Mouse (Mus musculus): ENCODE results near the gene Ap1ar. TPM values are rescaled to one million over a fixed set of nuclear protein-coding genes. Genes with fewer than 3 reads are reported as not detected.
"Not testable (repeated sequence)": the region's sequence is repeated elsewhere in the genome, so short reads cannot be mapped to it uniquely, and the experiment has no call there.

The Ap1ar gene
- polyA plus RNA-seq, 1 experiment: 69.3 TPM

DNA sequence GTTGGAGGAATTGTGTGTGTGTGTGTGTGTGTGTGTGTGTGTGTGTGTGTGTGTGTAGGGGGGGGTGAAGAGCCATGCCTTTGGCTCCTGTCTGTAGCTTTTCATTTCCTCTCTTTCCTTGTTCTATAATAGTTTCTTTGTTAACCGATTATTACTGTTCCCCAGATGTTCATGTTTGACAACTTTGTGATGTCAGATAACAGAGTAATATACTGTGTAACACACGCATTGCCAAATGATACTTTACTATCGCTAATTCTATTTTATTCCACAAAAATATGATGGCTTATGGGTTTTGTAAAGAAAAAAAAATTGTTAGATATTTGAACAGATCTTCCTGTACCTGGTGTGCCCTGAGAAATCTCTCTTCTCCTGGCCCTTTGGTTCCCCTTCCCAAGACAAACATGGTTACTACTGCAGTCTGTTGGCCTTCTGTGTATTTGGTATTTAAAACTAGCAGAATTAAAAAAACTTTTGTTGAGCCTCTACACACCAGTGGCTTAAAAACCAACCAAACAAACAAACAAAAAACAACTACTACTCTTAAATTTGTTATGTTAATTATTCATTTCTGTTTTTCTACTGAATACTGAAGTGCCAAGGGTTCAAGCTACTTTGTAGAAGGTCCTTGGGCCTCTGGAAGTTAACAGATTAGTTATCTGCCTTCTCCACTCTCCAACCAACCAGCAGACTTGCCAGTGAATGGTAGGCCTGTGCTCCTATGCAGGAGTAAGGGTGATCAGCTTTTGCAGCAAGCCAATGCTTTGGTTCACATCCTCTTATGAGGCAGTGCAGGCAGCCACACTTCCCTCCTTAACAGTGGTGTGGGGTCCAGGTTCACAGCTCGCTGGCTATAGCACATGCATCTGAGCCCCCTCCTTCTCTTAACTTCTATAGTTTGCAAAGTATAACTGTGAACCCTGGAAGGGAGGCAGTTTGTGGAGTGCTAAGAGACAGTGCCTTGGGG lies 45.4 kb downstream of the Ap1ar start:
- DNase-seq (ENCODE audit: low read depth): no peak
- TF ChIP-seq POLR2A (IDR thresholded peaks at IDR 0.05; ENCODE audit: borderline replicate concordance, extremely low read depth, insufficient read depth, insufficient read length, poor library complexity, severe bottlenecking) (no peak), CTCF (IDR thresholded peaks at IDR 0.05; ENCODE audit: borderline replicate concordance, extremely low read depth, insufficient read depth, insufficient read length) (no peak)

- no peak for TF ChIP-seq CTCF (IDR thresholded peaks at IDR 0.05; ENCODE audit: borderline replicate concordance, extremely low read depth, insufficient read depth, insufficient read length)
- TF ChIP-seq POLR2A (IDR thresholded peaks at IDR 0.05; ENCODE audit: borderline replicate concordance, extremely low read depth, insufficient read depth, insufficient read length, poor library complexity, severe bottlenecking): no peak
- peak; percentile 30 for DNase-seq (ENCODE audit: low read depth)
Measured at GRCm38 (mm10) chr3:127791056-127791483, 46.3 kb downstream of the Ap1ar start.

GRCm38 (mm10) chr3:127790234-127791055 lies 46.9 kb downstream of the Ap1ar start:
- peak; percentile 74 for DNase-seq (ENCODE audit: low read depth)
- TF ChIP-seq POLR2A (IDR thresholded peaks at IDR 0.05; ENCODE audit: borderline replicate concordance, extremely low read depth, insufficient read depth, insufficient read length, poor library complexity, severe bottlenecking) (no peak), CTCF (IDR thresholded peaks at IDR 0.05; ENCODE audit: borderline replicate concordance, extremely low read depth, insufficient read depth, insufficient read length) (no peak)

DNA sequence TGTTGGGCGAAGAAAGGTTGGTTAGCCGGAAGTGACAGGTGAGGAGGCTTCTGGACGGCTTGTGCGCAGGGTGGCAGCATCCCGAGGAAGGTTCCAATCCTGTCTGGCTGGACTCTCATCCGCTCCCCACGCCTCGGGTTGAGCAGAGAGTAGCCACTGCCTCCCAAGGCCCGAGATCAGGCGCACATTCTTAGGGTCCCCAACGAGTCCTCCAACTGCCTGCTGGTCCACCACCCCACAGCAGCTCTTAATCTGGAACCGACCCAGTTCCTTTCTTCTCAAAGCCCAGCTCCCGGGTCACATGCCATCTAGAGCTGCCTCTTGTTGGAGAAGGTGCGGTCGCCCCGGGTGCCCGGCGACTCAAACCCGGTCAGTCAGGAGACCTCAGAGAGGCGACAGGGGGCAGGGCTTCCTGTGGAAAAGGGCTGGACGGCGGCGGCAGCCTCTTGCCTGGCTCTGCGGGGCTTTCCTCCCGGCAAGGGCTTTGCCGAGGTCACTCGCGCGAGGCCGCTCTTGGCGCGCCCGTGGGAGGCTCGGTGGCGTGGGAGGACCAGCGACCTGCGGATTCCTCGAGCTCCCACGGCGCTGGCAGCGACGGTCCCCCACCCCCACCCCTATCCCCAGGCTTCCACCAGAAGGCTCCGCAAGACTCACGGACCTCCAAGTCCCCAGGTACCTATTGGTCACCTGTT lies 47.7 kb downstream of the Ap1ar start, which contains the start of gene Tifa:
Gene Tifa, plus strand, starts transcription at position 306 of the 692 bp plus-strand sequence.
- DNase-seq (ENCODE audit: low read depth): peak; percentile 54
- no peak for TF ChIP-seq CTCF (IDR thresholded peaks at IDR 0.05; ENCODE audit: borderline replicate concordance, extremely low read depth, insufficient read depth, insufficient read length)
- no peak for TF ChIP-seq POLR2A (IDR thresholded peaks at IDR 0.05; ENCODE audit: borderline replicate concordance, extremely low read depth, insufficient read depth, insufficient read length, poor library complexity, severe bottlenecking)

GRCm38 (mm10) chr3:127788919-127789318 lies 48.4 kb downstream of the Ap1ar start:
- TF ChIP-seq CTCF (IDR thresholded peaks at IDR 0.05; ENCODE audit: borderline replicate concordance, extremely low read depth, insufficient read depth, insufficient read length): no peak
- no peak for TF ChIP-seq POLR2A (IDR thresholded peaks at IDR 0.05; ENCODE audit: borderline replicate concordance, extremely low read depth, insufficient read depth, insufficient read length, poor library complexity, severe bottlenecking)
- DNase-seq (ENCODE audit: low read depth): no peak

GRCm38 (mm10) chr3:127788038-127788437 lies 49.3 kb downstream of the Ap1ar start:
- no peak for DNase-seq (ENCODE audit: low read depth)
- no peak for TF ChIP-seq CTCF (IDR thresholded peaks at IDR 0.05; ENCODE audit: borderline replicate concordance, extremely low read depth, insufficient read depth, insufficient read length)
- TF ChIP-seq POLR2A (IDR thresholded peaks at IDR 0.05; ENCODE audit: borderline replicate concordance, extremely low read depth, insufficient read depth, insufficient read length, poor library complexity, severe bottlenecking): no peak

DNA sequence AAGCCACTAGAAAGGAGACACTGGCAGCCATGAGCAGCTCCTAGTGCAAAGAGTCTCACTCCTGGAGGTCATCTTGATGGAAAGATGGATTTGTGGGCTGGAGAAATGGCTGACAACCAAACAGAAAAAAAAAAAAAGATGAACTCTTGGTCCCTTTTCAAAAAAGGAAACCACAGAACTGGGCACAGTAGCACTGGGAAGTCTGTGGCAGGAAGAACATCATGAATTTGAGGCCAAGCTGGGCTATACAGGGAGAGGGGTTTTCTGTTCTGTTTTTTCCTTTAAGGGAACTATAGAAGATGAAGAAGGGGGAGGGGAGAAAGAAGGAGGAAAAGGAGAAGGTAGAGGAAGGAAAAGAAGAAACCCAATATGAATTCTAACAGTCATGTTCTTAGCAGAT lies 50.3 kb downstream of the Ap1ar start:
- no peak for DNase-seq (ENCODE audit: low read depth)
- no peak for TF ChIP-seq CTCF (IDR thresholded peaks at IDR 0.05; ENCODE audit: borderline replicate concordance, extremely low read depth, insufficient read depth, insufficient read length)
- no peak for TF ChIP-seq POLR2A (IDR thresholded peaks at IDR 0.05; ENCODE audit: borderline replicate concordance, extremely low read depth, insufficient read depth, insufficient read length, poor library complexity, severe bottlenecking)

GRCm38 (mm10) chr3:127783680-127784079 lies 53.6 kb downstream of the Ap1ar start:
- not testable (repeated sequence) for DNase-seq (ENCODE audit: low read depth)

DNA sequence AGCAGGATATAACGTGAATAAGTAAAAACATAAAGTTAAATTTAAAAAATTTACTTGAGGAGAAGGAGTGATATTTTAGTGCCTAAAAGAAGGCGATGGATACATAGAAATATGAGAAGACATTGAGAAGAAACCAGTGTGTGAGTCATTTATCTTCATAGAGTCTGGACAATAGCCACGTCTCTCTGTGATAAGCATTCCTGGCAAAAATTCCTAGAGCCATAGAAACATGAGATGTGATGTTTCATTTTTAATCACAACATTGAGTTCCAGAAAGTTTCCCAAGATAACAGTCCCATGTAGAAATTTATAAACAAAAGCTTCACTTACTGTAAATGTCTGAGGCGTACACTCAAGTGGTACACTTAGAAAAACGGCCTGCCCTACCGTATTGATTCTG lies 54.4 kb downstream of the Ap1ar start:
- no peak for TF ChIP-seq CTCF (IDR thresholded peaks at IDR 0.05; ENCODE audit: borderline replicate concordance, extremely low read depth, insufficient read depth, insufficient read length)
- no peak for TF ChIP-seq POLR2A (IDR thresholded peaks at IDR 0.05; ENCODE audit: borderline replicate concordance, extremely low read depth, insufficient read depth, insufficient read length, poor library complexity, severe bottlenecking)
- no peak for DNase-seq (ENCODE audit: low read depth)

DNA sequence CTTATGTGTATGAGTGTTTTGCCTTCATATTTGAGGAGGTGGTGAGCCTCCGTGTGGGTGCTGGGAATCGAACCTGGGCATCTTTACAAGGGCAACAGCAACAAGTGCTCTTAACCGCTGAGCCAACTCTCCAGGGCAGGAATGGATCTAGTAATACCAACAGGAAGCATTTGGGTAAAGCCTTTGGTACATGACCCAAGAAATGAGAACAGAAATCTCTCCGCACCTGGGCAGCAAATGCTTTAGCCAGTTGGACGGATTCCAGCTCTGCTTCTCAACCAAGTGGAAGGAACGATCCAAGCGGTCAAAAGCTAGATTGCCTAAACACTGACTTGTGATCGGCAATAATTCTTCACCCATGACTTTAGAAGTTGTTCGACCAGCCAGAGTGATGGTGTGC lies 56.4 kb downstream of the Ap1ar start:
- TF ChIP-seq POLR2A (IDR thresholded peaks at IDR 0.05; ENCODE audit: borderline replicate concordance, extremely low read depth, insufficient read depth, insufficient read length, poor library complexity, severe bottlenecking) (no peak), CTCF (IDR thresholded peaks at IDR 0.05; ENCODE audit: borderline replicate concordance, extremely low read depth, insufficient read depth, insufficient read length) (no peak)

More for the DNA sequence above, 56.4 kb downstream of the Ap1ar start:
- no peak for DNase-seq (ENCODE audit: low read depth)

Data from brain, embryonic 14.5 days (tissue).